Mouse (Mus musculus): ENCODE data around the gene Obscn. TPM values are rescaled to one million over a fixed set of nuclear protein-coding genes. Genes with fewer than 3 reads are reported as not detected.
A peak's percentile ranks its signal among the peaks of the same experiment; 100 is the strongest.

The Obscn gene
- polyA plus RNA-seq, 1 experiment from 2014 or later: 0.24 TPM

- peak; percentile 98 for DNase-seq (ENCODE audit: low spot score)
These were observed 27.3 kb upstream of the Obscn start, which contains the start of gene Iba57 for GRCm38 (mm10) chr11:59163255-59164236. Gene Iba57 (minus strand): TSS chr11:59163739.

GRCm38 (mm10) chr11:59162443-59163254 is 26.4 kb upstream of the Obscn start:
- peak overlapping the region; percentile 56 for H3K9ac ChIP-seq (ENCODE audit: low read length)
- peak overlapping the region; percentile 99 for H3K27ac ChIP-seq (replicated peaks)
- H3K4me2 ChIP-seq (replicated peaks; ENCODE audit: low read depth): peak overlapping the region; percentile 63
- H3K9me3 ChIP-seq (ENCODE audit: control insufficient read depth, low read length): no peaks in the 10 kb centered on the region
- ATAC-seq (ENCODE audit: low FRiP score, low TSS enrichment): peak; percentile 1; the same call in 1 of the 2 replicates
- H3K4me1 ChIP-seq (replicated peaks; ENCODE audit: control insufficient read depth, insufficient read depth): 0 out of 2 replicates have a peak, but pooled peaks cover 3% of the 10 kb centered on the region
- H3K27me3 ChIP-seq (ENCODE audit: control insufficient read depth, insufficient read depth, low read length): no peaks in the 10 kb centered on the region
- H3K4me3 ChIP-seq (ENCODE audit: low read depth, low read length): peak overlapping the region; percentile 63
- DNase-seq (ENCODE audit: low spot score): peak; percentile 22
- H3K36me3 ChIP-seq (ENCODE audit: control insufficient read depth, insufficient read depth, low read length): peaks cover 8% of the 10 kb centered on the region; the same call in 1 of the 2 replicates
- TF ChIP-seq CTCF (IDR thresholded peaks at IDR 0.05; ENCODE audit: low read depth) (no peak), EP300 (optimal IDR thresholded peaks at IDR 0.05) (no peak)
- WGBS: 48% methylated on average over 9 of the region's 9 CpGs

More at GRCm38 (mm10) chr11:59163255-59164236, 27.3 kb upstream of the Obscn start, which contains the start of gene Iba57:
- TF ChIP-seq EP300 (optimal IDR thresholded peaks at IDR 0.05): no peak
- peak; percentile 51; the same call in 1 of the 2 replicates for TF ChIP-seq CTCF (IDR thresholded peaks at IDR 0.05; ENCODE audit: low read depth)
- 0 out of 2 replicates have a peak, but pooled peaks cover 3% of the 10 kb centered on the region for H3K4me1 ChIP-seq (replicated peaks; ENCODE audit: control insufficient read depth, insufficient read depth)
- H3K36me3 ChIP-seq (ENCODE audit: control insufficient read depth, insufficient read depth, low read length): peaks cover under 1% of the 10 kb centered on the region; the same call in 1 of the 2 replicates
- 2% methylated on average over 59 of the region's 68 CpGs for WGBS
- peak within 1 kb of the TSS; percentile 99 for H3K27ac ChIP-seq (replicated peaks)
- peak within 1 kb of the TSS; percentile 63 for H3K4me2 ChIP-seq (replicated peaks; ENCODE audit: low read depth)
- ATAC-seq (ENCODE audit: low FRiP score, low TSS enrichment): peak; percentile 98
- no peaks in the 10 kb centered on the region for H3K27me3 ChIP-seq (ENCODE audit: control insufficient read depth, insufficient read depth, low read length)
- H3K9me3 ChIP-seq (ENCODE audit: control insufficient read depth, low read length): no peaks in the 10 kb centered on the region
- H3K4me3 ChIP-seq (ENCODE audit: low read depth, low read length): peak within 1 kb of the TSS; percentile 63
- H3K9ac ChIP-seq (ENCODE audit: low read length): peak within 1 kb of the TSS; percentile 89

- Histone ChIP-seq H3K9me3 (ENCODE audit: control insufficient read depth, low read length) (no peaks in the 10 kb centered on the region), H3K9ac (ENCODE audit: low read length) (no peak overlapping the region), H3K4me1 (replicated peaks; ENCODE audit: control insufficient read depth, insufficient read depth) (0 out of 2 replicates have a peak, but pooled peaks cover 3% of the 10 kb centered on the region), H3K4me2 (replicated peaks; ENCODE audit: low read depth) (no peak overlapping the region), H3K27me3 (ENCODE audit: control insufficient read depth, insufficient read depth, low read length) (no peaks in the 10 kb centered on the region), H3K4me3 (ENCODE audit: low read depth, low read length) (no peak overlapping the region), H3K36me3 (ENCODE audit: control insufficient read depth, insufficient read depth, low read length) (peaks cover 8% of the 10 kb centered on the region; the same call in 1 of the 2 replicates), H3K27ac (replicated peaks) (no peak overlapping the region)
- no peak for ATAC-seq (ENCODE audit: low FRiP score, low TSS enrichment)
- DNase-seq (ENCODE audit: low spot score): no peak
- no peak for TF ChIP-seq EP300 (optimal IDR thresholded peaks at IDR 0.05)
- TF ChIP-seq CTCF (IDR thresholded peaks at IDR 0.05; ENCODE audit: low read depth): peak; percentile 47
- WGBS: 61% methylated on average over 5 of the region's 5 CpGs
These were observed 25.2 kb upstream of the Obscn start for GRCm38 (mm10) chr11:59161398-59161797.

GRCm38 (mm10) chr11:59159558-59159957 is 23.4 kb upstream of the Obscn start:
- Histone ChIP-seq H3K36me3 (ENCODE audit: control insufficient read depth, insufficient read depth, low read length) (peaks cover 11% of the 10 kb centered on the region), H3K27ac (replicated peaks) (no peak overlapping the region), H3K9me3 (ENCODE audit: control insufficient read depth, low read length) (no peaks in the 10 kb centered on the region), H3K27me3 (ENCODE audit: control insufficient read depth, insufficient read depth, low read length) (no peaks in the 10 kb centered on the region), H3K4me2 (replicated peaks; ENCODE audit: low read depth) (no peak overlapping the region), H3K4me1 (replicated peaks; ENCODE audit: control insufficient read depth, insufficient read depth) (0 out of 2 replicates have a peak, but pooled peaks cover 3% of the 10 kb centered on the region), H3K4me3 (ENCODE audit: low read depth, low read length) (no peak overlapping the region), H3K9ac (ENCODE audit: low read length) (no peak overlapping the region)
- no peak for DNase-seq (ENCODE audit: low spot score)
- ATAC-seq (ENCODE audit: low FRiP score, low TSS enrichment): no peak
- TF ChIP-seq EP300 (optimal IDR thresholded peaks at IDR 0.05) (no peak), CTCF (IDR thresholded peaks at IDR 0.05; ENCODE audit: low read depth) (no peak)
- WGBS: 88% methylated on average over 4 of the region's 4 CpGs

- TF ChIP-seq CTCF (IDR thresholded peaks at IDR 0.05; ENCODE audit: low read depth) (no peak), EP300 (optimal IDR thresholded peaks at IDR 0.05) (no peak)
- H3K27me3 ChIP-seq (ENCODE audit: control insufficient read depth, insufficient read depth, low read length): no peaks in the 10 kb centered on the region
These were observed 22.9 kb upstream of the Obscn start for GRCm38 (mm10) chr11:59159099-59159498.

More at GRCm38 (mm10) chr11:59159099-59159498, 22.9 kb upstream of the Obscn start:
- Histone ChIP-seq H3K4me3 (ENCODE audit: low read depth, low read length) (no peak overlapping the region), H3K36me3 (ENCODE audit: control insufficient read depth, insufficient read depth, low read length) (peaks cover 11% of the 10 kb centered on the region), H3K9me3 (ENCODE audit: control insufficient read depth, low read length) (no peaks in the 10 kb centered on the region), H3K4me2 (replicated peaks; ENCODE audit: low read depth) (no peak overlapping the region), H3K27ac (replicated peaks) (no peak overlapping the region), H3K9ac (ENCODE audit: low read length) (no peak overlapping the region), H3K4me1 (replicated peaks; ENCODE audit: control insufficient read depth, insufficient read depth) (0 out of 2 replicates have a peak, but pooled peaks cover 3% of the 10 kb centered on the region)
- ATAC-seq (ENCODE audit: low FRiP score, low TSS enrichment) (no peak), DNase-seq (ENCODE audit: low spot score) (no peak)
- WGBS: 90% methylated on average over 13 of the region's 13 CpGs
